Mouse (Mus musculus): ENCODE data around the gene Itprip.

- TF ChIP-seq POLR2A (IDR thresholded peaks at IDR 0.05; ENCODE audit: low read depth, low read length): no peak
- TF ChIP-seq CTCF (conservative IDR thresholded peaks at IDR 0.05; ENCODE audit: insufficient read depth, insufficient read length, low read depth, low read length): no peak
Observed at GRCm38 (mm10) chr19:47925819-47926218, 6.7 kb upstream of the Itprip start.
